Mouse (Mus musculus) myocyte (in vitro differentiated cells): ENCODE measurements at regions not wholly inside any gene's neighbourhood (a gene's known extent, or its start where the extent isn't known, plus 50 kb on each side); places are given as distances from the start of the nearest gene placed in this dataset.

Experiments used
- H3K27me3 ChIP-seq: one replicate; pipeline ENCODE4 v1.6.1; 2011; ENCODE audit not compliant: control insufficient read depth, insufficient read depth, insufficient read length
- H3K36me3 ChIP-seq: one replicate; pipeline ENCODE4 v1.6.1; 2011; ENCODE audit not compliant: control insufficient read depth, insufficient read depth
- H3K4me2 ChIP-seq: one replicate; pipeline ENCODE4 v1.6.1; 2011; ENCODE audit warnings: low read depth, control low read depth
- H3K4me3 ChIP-seq: one replicate; pipeline ENCODE4 v1.5.1; 2011; ENCODE audit warnings: mild to moderate bottlenecking, control low read depth, moderate library complexity
- H3K79me2 ChIP-seq: one replicate; pipeline ENCODE4 v1.6.1; 2011; ENCODE audit not compliant: control insufficient read depth, insufficient read depth
- H3ac ChIP-seq: one replicate; pipeline ENCODE4 v1.6.1; 2011; ENCODE audit not compliant: control insufficient read depth, insufficient read length
- CEBPB ChIP-seq: IDR thresholded peaks from 2 replicates; pipeline ENCODE4 v1.6.1; 2011; ENCODE audit warnings: mild to moderate bottlenecking, moderate library complexity; ENCODE audit not compliant: poor library complexity, insufficient read depth, severe bottlenecking
- E2F4 ChIP-seq: IDR thresholded peaks from one replicate; pipeline ENCODE4 v1.6.1; 2011; ENCODE audit warnings: mild to moderate bottlenecking, control low read depth, moderate library complexity; ENCODE audit not compliant: insufficient read depth
- MAX ChIP-seq: IDR thresholded peaks from one replicate; pipeline ENCODE4 v1.6.1; 2011; ENCODE audit warnings: low read depth, mild to moderate bottlenecking, control low read depth
- MYOD1 ChIP-seq, 3 experiments: IDR thresholded peaks; one replicate each; pipeline ENCODE4 v1.6.1; 2011; ENCODE audit warnings: control low read depth in 2 of 3, low read depth in 2 of 3, mild to moderate bottlenecking in 2 of 3, moderate library complexity in 1 of 3; ENCODE audit not compliant: insufficient read length in 2 of 3, control insufficient read depth in 1 of 3
- MYOG ChIP-seq, 3 experiments: IDR thresholded peaks; one replicate each; pipeline ENCODE4 v1.6.1; 2011; ENCODE audit warnings: control low read depth in 2 of 3, low read depth in 2 of 3, mild to moderate bottlenecking in 2 of 3; ENCODE audit not compliant: insufficient read length in 2 of 3, control insufficient read depth in 1 of 3, insufficient read depth in 1 of 3
- POLR2A ChIP-seq: IDR thresholded peaks from one replicate; pipeline ENCODE4 v1.6.1; 2011; ENCODE audit warnings: low read depth, mild to moderate bottlenecking, control low read depth, moderate library complexity; ENCODE audit not compliant: insufficient read length
- POLR2AphosphoS2 ChIP-seq: IDR thresholded peaks from one replicate; pipeline ENCODE4 v1.6.1; 2011; ENCODE audit warnings: low read depth, control low read depth; ENCODE audit not compliant: insufficient read length
- REST ChIP-seq: IDR thresholded peaks from one replicate; pipeline ENCODE4 v1.6.1; 2011; ENCODE audit warnings: mild to moderate bottlenecking, control low read depth, moderate library complexity; ENCODE audit not compliant: insufficient read depth, insufficient read length
- SRF ChIP-seq: IDR thresholded peaks from one replicate; pipeline ENCODE4 v1.6.1; 2011; ENCODE audit warnings: low read depth; ENCODE audit not compliant: control insufficient read depth, insufficient read length
- TCF12 ChIP-seq: IDR thresholded peaks from one replicate; pipeline ENCODE4 v1.6.1; 2011; ENCODE audit warnings: mild to moderate bottlenecking, control low read depth; ENCODE audit not compliant: poor library complexity, insufficient read depth, severe bottlenecking
- TCF3 ChIP-seq: IDR thresholded peaks from one replicate; pipeline ENCODE4 v1.6.1; 2011; ENCODE audit warnings: low read depth, control low read depth; ENCODE audit not compliant: insufficient read length
- USF1 ChIP-seq: IDR thresholded peaks from one replicate; pipeline ENCODE4 v1.6.1; 2011; ENCODE audit warnings: low read depth, mild to moderate bottlenecking, control low read depth, moderate library complexity

GRCm38 (mm10) chr13:99672714-99673113 is 156.4 kb upstream of the Map1b start:
- no peaks in the 10 kb centered on the region for H3K79me2 ChIP-seq
- no peaks in the 10 kb centered on the region for H3K27me3 ChIP-seq
- H3K4me3 ChIP-seq: no peak overlapping the region
- H3K36me3 ChIP-seq: no peaks in the 10 kb centered on the region
- TF ChIP-seq E2F4: no peak
- TF ChIP-seq POLR2AphosphoS2: no peak
- no peak for TF ChIP-seq SRF
- no peak for TF ChIP-seq MAX
- TF ChIP-seq TCF12: no peak
- no peak for TF ChIP-seq CEBPB
- TF ChIP-seq MYOG (IDR thresholded peaks at IDR 0.05; ENCODE audit: control insufficient read depth in 1 of 3, insufficient read depth in 1 of 3, insufficient read length in 2 of 3, low read depth in 2 of 3): no peak
- no peak for TF ChIP-seq TCF3
- TF ChIP-seq REST: no peak
- TF ChIP-seq POLR2A: no peak
- TF ChIP-seq MYOD1 (IDR thresholded peaks at IDR 0.05; ENCODE audit: control insufficient read depth in 1 of 3, insufficient read length in 2 of 3, low read depth in 2 of 3): no peak
- TF ChIP-seq USF1: no peak
- H3ac ChIP-seq: no peak overlapping the region
- no peak overlapping the region for H3K4me2 ChIP-seq

- Histone ChIP-seq H3K4me2 (no peak overlapping the region), H3K27me3 (no peaks in the 10 kb centered on the region), H3K4me3 (no peak overlapping the region), H3K79me2 (no peaks in the 10 kb centered on the region), H3ac (no peak overlapping the region), H3K36me3 (no peaks in the 10 kb centered on the region)
- TF ChIP-seq SRF (no peak), MYOD1 (IDR thresholded peaks at IDR 0.05; ENCODE audit: control insufficient read depth in 1 of 3, insufficient read length in 2 of 3, low read depth in 2 of 3) (no peak), POLR2A (no peak)
These were observed 155.4 kb upstream of the Map1b start for GRCm38 (mm10) chr13:99671747-99672146.

- no peak overlapping the region for H3K4me2 ChIP-seq
- no peaks in the 10 kb centered on the region for H3K79me2 ChIP-seq
- peaks cover 3% of the 10 kb centered on the region for H3K27me3 ChIP-seq
- no peak for TF ChIP-seq REST
- TF ChIP-seq MYOG (IDR thresholded peaks at IDR 0.05; ENCODE audit: control insufficient read depth in 1 of 3, insufficient read depth in 1 of 3, insufficient read length in 2 of 3, low read depth in 2 of 3): no peak
- TF ChIP-seq MAX: no peak
- no peak for TF ChIP-seq TCF3
- TF ChIP-seq SRF: no peak
- no peak for TF ChIP-seq POLR2AphosphoS2
- TF ChIP-seq MYOD1 (IDR thresholded peaks at IDR 0.05; ENCODE audit: control insufficient read depth in 1 of 3, insufficient read length in 2 of 3, low read depth in 2 of 3): no peak
- TF ChIP-seq E2F4: no peak
- no peak for TF ChIP-seq POLR2A
- no peak for TF ChIP-seq USF1
- no peak for TF ChIP-seq CEBPB
- no peak for TF ChIP-seq TCF12
- no peaks in the 10 kb centered on the region for H3K36me3 ChIP-seq
- H3K4me3 ChIP-seq: no peak overlapping the region
- no peak overlapping the region for H3ac ChIP-seq
These were observed 153.7 kb upstream of the Map1b start for GRCm38 (mm10) chr13:99669987-99670534.

- no peak for TF ChIP-seq MYOD1 (IDR thresholded peaks at IDR 0.05; ENCODE audit: control insufficient read depth in 1 of 3, insufficient read length in 2 of 3, low read depth in 2 of 3)
- no peak for TF ChIP-seq POLR2AphosphoS2
- TF ChIP-seq MYOG (IDR thresholded peaks at IDR 0.05; ENCODE audit: control insufficient read depth in 1 of 3, insufficient read depth in 1 of 3, insufficient read length in 2 of 3, low read depth in 2 of 3): no peak
- TF ChIP-seq TCF12: no peak
- no peak for TF ChIP-seq USF1
- no peak for TF ChIP-seq REST
- TF ChIP-seq POLR2A: no peak
- no peak for TF ChIP-seq CEBPB
- TF ChIP-seq TCF3: no peak
- TF ChIP-seq MAX: no peak
- no peaks in the 10 kb centered on the region for H3K36me3 ChIP-seq
- no peak overlapping the region for H3K4me3 ChIP-seq
- H3K79me2 ChIP-seq: no peaks in the 10 kb centered on the region
- no peak overlapping the region for H3K4me2 ChIP-seq
- no peak overlapping the region for H3ac ChIP-seq
- peaks cover 3% of the 10 kb centered on the region for H3K27me3 ChIP-seq
These were observed 152.3 kb upstream of the Map1b start for GRCm38 (mm10) chr13:99668613-99669012.

- no peak overlapping the region for H3ac ChIP-seq
- H3K36me3 ChIP-seq: no peaks in the 10 kb centered on the region
- H3K4me2 ChIP-seq: no peak overlapping the region
- H3K4me3 ChIP-seq: no peak overlapping the region
- H3K27me3 ChIP-seq: peaks cover 3% of the 10 kb centered on the region
- no peak for TF ChIP-seq TCF3
- no peak for TF ChIP-seq SRF
- TF ChIP-seq CEBPB: no peak
- TF ChIP-seq MAX: no peak
- TF ChIP-seq REST: no peak
- TF ChIP-seq MYOD1 (IDR thresholded peaks at IDR 0.05; ENCODE audit: control insufficient read depth in 1 of 3, insufficient read length in 2 of 3, low read depth in 2 of 3): no peak
- TF ChIP-seq E2F4: no peak
- TF ChIP-seq TCF12: no peak
- no peak for TF ChIP-seq POLR2A
- TF ChIP-seq POLR2AphosphoS2: no peak
- TF ChIP-seq USF1: no peak
- no peak for TF ChIP-seq MYOG (IDR thresholded peaks at IDR 0.05; ENCODE audit: control insufficient read depth in 1 of 3, insufficient read depth in 1 of 3, insufficient read length in 2 of 3, low read depth in 2 of 3)
- H3K79me2 ChIP-seq: no peaks in the 10 kb centered on the region
These were observed 149.7 kb upstream of the Map1b start for GRCm38 (mm10) chr13:99666086-99666485.
